ENCODE assay signal across 15 mouse cellular contexts in the genomic region with DNA sequence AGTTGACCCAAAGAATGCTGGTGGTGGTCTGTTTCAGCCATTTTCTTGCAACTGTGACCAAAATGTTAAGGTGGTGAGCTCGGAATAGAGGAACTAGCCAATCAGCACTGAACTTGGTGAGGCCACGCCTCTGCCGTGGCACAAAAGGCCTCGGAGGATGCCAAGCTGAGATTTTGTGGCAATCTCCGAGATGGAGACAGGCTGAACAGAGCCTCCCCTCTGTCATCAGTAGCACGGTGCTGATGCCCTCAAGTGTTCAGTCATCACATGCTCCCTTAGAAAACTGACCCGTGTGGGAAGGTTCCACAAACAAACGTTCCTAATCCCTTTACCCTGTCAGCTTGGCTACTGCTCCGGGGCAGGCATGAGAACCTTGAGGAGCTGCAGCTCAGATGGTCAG. TPM values are rescaled to one million over a fixed set of nuclear protein-coding genes. Genes with fewer than 3 reads are reported as not detected.
A peak's percentile ranks its signal among the peaks of the same experiment; 100 is the strongest.
DNase-seq lines count a peak whose midpoint lies in the region; ATAC-seq and TF ChIP-seq lines count a peak whose summit lies in the region.
"Had no signal": no experiment of that assay in that cellular context is flagged by ENCODE, and none has a peak within 500 bp of the region (broad histone marks: within the 10 kb centered on the region; RNA-seq: fewer than 3 reads in every experiment).

No protein-coding gene starts in this region.

- no peak for TF ChIP-seq EP300 in liver, postnatal 0 days (IDR thresholded peaks at IDR 0.05; ENCODE audit: low read depth)

- no peak overlapping the region for H3K4me3 ChIP-seq in layer of hippocampus, adult 2 months
- H3K4me3 ChIP-seq in cerebellum, adult 2 months (replicated peaks; ENCODE audit: insufficient read depth, low read depth, low read length): no peak overlapping the region
- H3K4me3 ChIP-seq in midbrain, embryonic 14.5 days (replicated peaks; ENCODE audit: low read depth, low read length): no peak overlapping the region
- no peak overlapping the region for H3K4me3 ChIP-seq in liver, postnatal 0 days (ENCODE audit: low read depth, low read length)
- H3K4me3 ChIP-seq: kidney, embryonic 15.5 days; lung, embryonic 15.5 days; megakaryocyte, embryonic 14.5 days had no signal

- no peak overlapping the region for H3K9ac ChIP-seq in midbrain, embryonic 14.5 days (replicated peaks; ENCODE audit: low read length)
- no peak overlapping the region for H3K9ac ChIP-seq in liver, postnatal 0 days (replicated peaks)
- H3K9ac ChIP-seq: hindbrain, embryonic 14.5 days; kidney, embryonic 15.5 days; lung, embryonic 15.5 days had no signal

- no peaks in the 10 kb centered on the region for H3K27me3 ChIP-seq in cerebellum, adult 2 months (ENCODE audit: control insufficient read depth, insufficient read depth, low read length)
- H3K27me3 ChIP-seq in midbrain, embryonic 14.5 days (ENCODE audit: control insufficient read depth, insufficient read depth, low read length): no peaks in the 10 kb centered on the region
- H3K27me3 ChIP-seq in liver, postnatal 0 days (ENCODE audit: insufficient read depth, low read length): no peaks in the 10 kb centered on the region
- H3K27me3 ChIP-seq: kidney, embryonic 15.5 days; lung, embryonic 15.5 days; megakaryocyte, embryonic 14.5 days had no signal

- TF ChIP-seq CTCF in layer of hippocampus, adult 2 months (conservative IDR thresholded peaks at IDR 0.05): no peak
- TF ChIP-seq CTCF in cerebellum, adult 2 months (IDR thresholded peaks at IDR 0.05; ENCODE audit: borderline replicate concordance, insufficient read depth, low read depth, low read length): no peak
- TF ChIP-seq CTCF in liver, postnatal 0 days (IDR thresholded peaks at IDR 0.05; ENCODE audit: low read depth): no peak

- ATAC-seq in midbrain, embryonic 14.5 days (ENCODE audit: low FRiP score, low TSS enrichment): no peak
- no peak for ATAC-seq in liver, postnatal 0 days

- WGBS in cerebellum, adult 2 months: 47% methylated on average over 9 of the region's 9 CpGs
- WGBS in midbrain, embryonic 14.5 days: 53% methylated on average over 9 of the region's 9 CpGs
- 72% methylated on average over 9 of the region's 9 CpGs for WGBS in liver, postnatal 0 days (ENCODE audit: insufficient replicate concordance)

- H3K9me3 ChIP-seq in midbrain, embryonic 14.5 days (ENCODE audit: control insufficient read depth, low read length): no peaks in the 10 kb centered on the region
- H3K9me3 ChIP-seq in liver, postnatal 0 days (ENCODE audit: low read length): no peaks in the 10 kb centered on the region
- H3K9me3 ChIP-seq: kidney, embryonic 15.5 days; lung, embryonic 15.5 days; megakaryocyte, embryonic 14.5 days had no signal

- peaks cover 3% of the 10 kb centered on the region; the same call in 1 of the 2 replicates for H3K4me1 ChIP-seq in cerebellum, adult 2 months (ENCODE audit: control insufficient read depth, insufficient read depth, low read length)
- no peaks in the 10 kb centered on the region for H3K4me1 ChIP-seq in midbrain, embryonic 14.5 days (ENCODE audit: control insufficient read depth, insufficient read depth, low read length)
- no peaks in the 10 kb centered on the region for H3K4me1 ChIP-seq in liver, postnatal 0 days (ENCODE audit: insufficient read depth)
- H3K4me1 ChIP-seq: kidney, embryonic 15.5 days; lung, embryonic 15.5 days; megakaryocyte, embryonic 14.5 days had no signal

- H3K36me3 ChIP-seq in midbrain, embryonic 14.5 days (ENCODE audit: control insufficient read depth, insufficient read depth, low read length): peaks cover 27% of the 10 kb centered on the region
- H3K36me3 ChIP-seq in liver, postnatal 0 days (replicated peaks; ENCODE audit: insufficient read depth, low read length): peaks cover 19% of the 10 kb centered on the region

- H3K27ac ChIP-seq in layer of hippocampus, adult 2 months: peak overlapping the region; percentile 59
- no peak overlapping the region for H3K27ac ChIP-seq in cerebellum, adult 2 months (ENCODE audit: insufficient read depth, low read length)
- H3K27ac ChIP-seq in midbrain, embryonic 14.5 days (replicated peaks; ENCODE audit: low read depth, low read length): 0 out of 2 replicates have a peak overlapping the region, but pooled peaks have one; percentile 26
- no peak overlapping the region for H3K27ac ChIP-seq in liver, postnatal 0 days (ENCODE audit: low read depth)
- H3K27ac ChIP-seq: hindbrain, embryonic 14.5 days; kidney, embryonic 15.5 days; lung, embryonic 15.5 days had no signal

- TF ChIP-seq POLR2A in cerebellum, adult 2 months (IDR thresholded peaks at IDR 0.05; ENCODE audit: borderline replicate concordance, insufficient read depth, low read length): no peak

- H3K4me2 ChIP-seq in midbrain, embryonic 14.5 days (ENCODE audit: low read length): no peak overlapping the region
- no peak overlapping the region for H3K4me2 ChIP-seq in liver, postnatal 0 days (ENCODE audit: low read depth, low read length)
- H3K4me2 ChIP-seq: hindbrain, embryonic 14.5 days; kidney, embryonic 15.5 days; lung, embryonic 15.5 days had no signal

- peak; percentile 3 for DNase-seq in cerebellum, adult 11 months
- no peak for DNase-seq in cerebellum, adult 8-10 months
- DNase-seq in layer of hippocampus, adult 2 months (ENCODE audit: low spot score in 2 of 2): no peak
- no peak for DNase-seq in layer of hippocampus, adult 9-11 months
- peak; percentile 9 to 17 for DNase-seq in cerebellum, adult 2 months
- DNase-seq in midbrain, embryonic 14.5 days: peak; percentile 45
- DNase-seq in liver, postnatal 0 days: no peak
- no peak for DNase-seq in ovary, postnatal 10 days (ENCODE audit: low spot score)
- DNase-seq: heart, adult 18-20 months; right cerebral cortex, postnatal 4 days had no signal

RNA-seq across cellular contexts. Expression of a gene that starts 33.1 kb away (rescaled TPM):
- total RNA-seq in layer of hippocampus, adult 2 months (2021): 1 to 10 TPM; 1.6 to 3.2 TPM
- 1.2 and 1.3 TPM in 2 replicates for polyA plus RNA-seq in cerebellum, adult 2 months (2012; rRNA removed)
- polyA plus RNA-seq in midbrain, embryonic 14.5 days (2014; fragmentation: Nextera tagmentation; extraction: Ambion mirVana): 1.3 and 2.3 TPM in 2 replicates
- polyA plus RNA-seq in liver, postnatal 0 days (2015; fragmentation: Nextera tagmentation; extraction: Ambion mirVana): 0.34 and 0.45 TPM in 2 replicates
- total RNA-seq: common myeloid progenitor, adult 5-6 weeks had no signal

Comparison
In these comparisons a context has a peak if more than half of its experiments do, and no peak if none do; other contexts are left out.
1. DNase-seq: peak in cerebellum, adult 11 months (single experiment), cerebellum, adult 2 months (2 of 2) and midbrain, embryonic 14.5 days (single experiment); none in cerebellum, adult 8-10 months (single experiment), layer of hippocampus, adult 2 months (0 of 2), layer of hippocampus, adult 9-11 months (single experiment), liver, postnatal 0 days (single experiment) and ovary, postnatal 10 days (single experiment).
2. H3K27ac ChIP-seq: peak in layer of hippocampus, adult 2 months (single experiment) and midbrain, embryonic 14.5 days (single experiment); none in cerebellum, adult 2 months (single experiment) and liver, postnatal 0 days (single experiment).